Mouse (Mus musculus) mouse trophoblast stem cell (cell line): ENCODE data around the gene Gmds.

Experiments
- in situ Hi-C, 2 experiments: fragments of 300-500 bp; cut with MseI, MboI; formaldehyde crosslinking; loops; 2 replicates in 1 of 2; 3 replicates in 1 of 2; pipeline ENCODE4 v1.15.1; 2025

Gene Gmds

GRCm38 (mm10) chr13:32026226-32026975 lies 312.1 kb downstream of the Gmds start:
- in situ Hi-C loops = no loop called here

GRCm38 (mm10) chr13:32024822-32025221 lies 313.7 kb downstream of the Gmds start:
- in situ Hi-C loops = no loop called here

- in situ Hi-C loops = no loop called here
Observed at GRCm38 (mm10) chr13:32020455-32021249, 317.9 kb downstream of the Gmds start.

GRCm38 (mm10) chr13:32019256-32019620 lies 319.3 kb downstream of the Gmds start:
- in situ Hi-C loops = no loop called here

- in situ Hi-C loops = no loop called here
Observed at GRCm38 (mm10) chr13:32018518-32019255, 319.9 kb downstream of the Gmds start.

GRCm38 (mm10) chr13:32008802-32009201 lies 329.7 kb downstream of the Gmds start:
- in situ Hi-C loops = no loop called here

- in situ Hi-C loops = no loop called here
Observed at GRCm38 (mm10) chr13:32008116-32008641, 330.4 kb downstream of the Gmds start.

- in situ Hi-C loops = no loop called here
Observed at GRCm38 (mm10) chr13:31993391-31993790, 345.1 kb downstream of the Gmds start.

GRCm38 (mm10) chr13:31992409-31993201 lies 345.9 kb downstream of the Gmds start:
- in situ Hi-C loops = no loop called here

- in situ Hi-C loops = no loop called here
Observed at GRCm38 (mm10) chr13:31981198-31981597, 357.3 kb downstream of the Gmds start.

- in situ Hi-C loops = no loop called here
Observed at GRCm38 (mm10) chr13:31978126-31978525, 360.4 kb downstream of the Gmds start.

GRCm38 (mm10) chr13:31974751-31975479 lies 363.6 kb downstream of the Gmds start:
- in situ Hi-C loops = no loop called here

GRCm38 (mm10) chr13:31971040-31971501 lies 367.5 kb downstream of the Gmds start:
- in situ Hi-C loops = no loop called here

GRCm38 (mm10) chr13:31968272-31968671 lies 370.3 kb downstream of the Gmds start:
- in situ Hi-C loops = no loop called here

GRCm38 (mm10) chr13:31966931-31967532 lies 371.5 kb downstream of the Gmds start:
- in situ Hi-C loops = no loop called here

- in situ Hi-C loops = no loop called here
Observed at GRCm38 (mm10) chr13:31960514-31960913, 378.0 kb downstream of the Gmds start.

GRCm38 (mm10) chr13:31958346-31959335 lies 379.9 kb downstream of the Gmds start:
- in situ Hi-C loops = loop anchor here (5.0 to 10.0 kb wide), 2 partner anchors 154 to 156 kb away; partner anchors contain the start of gene Foxc1 (in 1 of the 2)

GRCm38 (mm10) chr13:31956584-31956983 lies 382.0 kb downstream of the Gmds start:
- in situ Hi-C loops = loop anchor here (5.0 to 10.0 kb wide), 2 partner anchors 152 to 154 kb away; partner anchors contain the start of gene Foxc1 (in 1 of the 2)
